ENCODE assay signal across 22 mouse cellular contexts in genomic region chr5:100557019-100557418, GRCm38 (mm10). TPM values are rescaled to one million over a fixed set of nuclear protein-coding genes. Genes with fewer than 3 reads are reported as not detected.
DNase-seq lines count a peak whose midpoint lies in the region; ATAC-seq and TF ChIP-seq lines count a peak whose summit lies in the region.
"Had no signal": no experiment of that assay in that cellular context is flagged by ENCODE, and none has a peak within 500 bp of the region (broad histone marks: within the 10 kb centered on the region; RNA-seq: fewer than 3 reads in every experiment).

No protein-coding gene starts in this region.

- H3K27ac ChIP-seq in kidney, embryonic 16.5 days (ENCODE audit: low read length) = peak overlapping the region; percentile 27; the same call in 1 of the 2 replicates
- peak overlapping the region; percentile 52 for H3K27ac ChIP-seq in bone marrow, adult 2 months (ENCODE audit: control insufficient read depth, insufficient read depth, low read depth, low read length, poor library complexity)
- H3K27ac ChIP-seq: embryonic facial prominence, embryonic 15.5 days; forebrain, embryonic 15.5 days; heart, adult 2 months; heart, embryonic 13.5 days; hindbrain, embryonic 12.5 days had no signal

- no peak overlapping the region for H3K9ac ChIP-seq in kidney, embryonic 16.5 days (replicated peaks; ENCODE audit: low read length)
- H3K9ac ChIP-seq: embryonic facial prominence, embryonic 15.5 days; forebrain, embryonic 15.5 days; heart, embryonic 13.5 days; hindbrain, embryonic 12.5 days had no signal

- no peak for TF ChIP-seq CTCF in bone marrow, adult 2 months (IDR thresholded peaks at IDR 0.05; ENCODE audit: control insufficient read depth, insufficient read depth, low read length)

- WGBS in kidney, embryonic 16.5 days = 64% methylated on average over 14 of the region's 14 CpGs
- WGBS in bone marrow, adult 2 months = 51% methylated on average over 14 of the region's 14 CpGs

- H3K27me3 ChIP-seq in kidney, embryonic 16.5 days (ENCODE audit: insufficient read depth, low read length) = no peaks in the 10 kb centered on the region
- H3K27me3 ChIP-seq: embryonic facial prominence, embryonic 15.5 days; forebrain, embryonic 15.5 days; heart, embryonic 13.5 days; hindbrain, embryonic 12.5 days had no signal

- ATAC-seq in kidney, embryonic 16.5 days (ENCODE audit: low FRiP score, low TSS enrichment) = no peak
- peak; percentile 69 for ATAC-seq in granulocyte monocyte progenitor cell, adult 5-6 weeks (replicated peaks; ENCODE audit: poor library complexity, severe bottlenecking)
- peak; percentile 57 for ATAC-seq in megakaryocyte progenitor cell, adult 5-6 weeks (replicated peaks; ENCODE audit: poor library complexity)
- ATAC-seq: forebrain, embryonic 15.5 days; hindbrain, embryonic 16.5 days; inflammation-experienced regulatory T-cells, adult 6 months had no signal

- no peak overlapping the region for H3K4me3 ChIP-seq in kidney, embryonic 16.5 days (ENCODE audit: low read length)
- no peak overlapping the region for H3K4me3 ChIP-seq in bone marrow, adult 2 months (replicated peaks; ENCODE audit: control insufficient read depth, low read depth, low read length)
- H3K4me3 ChIP-seq: embryonic facial prominence, embryonic 15.5 days; erythroblast, embryonic 14.5 days; forebrain, embryonic 15.5 days; heart, adult 2 months; heart, embryonic 13.5 days; hindbrain, embryonic 12.5 days had no signal

- TF ChIP-seq POLR2A in bone marrow, adult 2 months (IDR thresholded peaks at IDR 0.05; ENCODE audit: borderline replicate concordance, control insufficient read depth, low read depth, low read length) = no peak

- DNase-seq in kidney, postnatal 4 days = no peak
- DNase-seq in gastrocnemius, postnatal 25 days = no peak
- DNase-seq in embryo, embryonic 11 days = no peak
- DNase-seq: adrenal gland, adult 8-10 months; adrenal gland, postnatal 36 days; cerebellum, adult 11-12 months; cerebellum, adult 9-11 months; cerebellum, postnatal 36 days; heart, adult 2 months; heart, postnatal 36 days had no signal

- peaks cover 10% of the 10 kb centered on the region; the same call in 1 of the 2 replicates for H3K4me1 ChIP-seq in kidney, embryonic 16.5 days (ENCODE audit: insufficient read depth, low read length)
- no peaks in the 10 kb centered on the region; the same call in none of the 2 replicates for H3K4me1 ChIP-seq in bone marrow, adult 2 months (ENCODE audit: control insufficient read depth, insufficient read depth, low read length)
- H3K4me1 ChIP-seq: embryonic facial prominence, embryonic 15.5 days; forebrain, embryonic 15.5 days; heart, embryonic 13.5 days; hindbrain, embryonic 12.5 days had no signal

- H3K4me2 ChIP-seq in kidney, embryonic 16.5 days (replicated peaks; ENCODE audit: low read depth, low read length) = no peak overlapping the region
- H3K4me2 ChIP-seq: embryonic facial prominence, embryonic 15.5 days; forebrain, embryonic 15.5 days; heart, embryonic 13.5 days; hindbrain, embryonic 12.5 days had no signal

- H3K9me3 ChIP-seq in kidney, embryonic 16.5 days (ENCODE audit: low read length) = no peaks in the 10 kb centered on the region
- H3K9me3 ChIP-seq: embryonic facial prominence, embryonic 15.5 days; forebrain, embryonic 15.5 days; G1E; heart, embryonic 13.5 days; hindbrain, embryonic 12.5 days had no signal

- H3K36me3 ChIP-seq in kidney, embryonic 16.5 days (ENCODE audit: insufficient read depth, low read length) = 0 out of 2 replicates have a peak, but pooled peaks cover 2% of the 10 kb centered on the region
- H3K36me3 ChIP-seq: embryonic facial prominence, embryonic 15.5 days; forebrain, embryonic 15.5 days; heart, embryonic 13.5 days; hindbrain, embryonic 12.5 days had no signal

RNA-seq across cellular contexts. Expression of gene Plac8, which starts 15.0 kb away (rescaled TPM):
- 87.7 and 91.5 TPM in 2 replicates for polyA plus RNA-seq in kidney, embryonic 16.5 days (2015; fragmentation: Nextera tagmentation; extraction: Ambion mirVana)
- polyA plus RNA-seq in bone marrow, adult 2 months (2011; ENCODE audit: insufficient read depth, insufficient read length, low replicate concordance, missing spikeins) = 49.3 and 141 TPM in 2 replicates
- total RNA-seq in granulocyte monocyte progenitor cell, adult 5-6 weeks (2014; fragmentation: Nextera tagmentation) = 5,016 and 5,973 TPM in 2 replicates
- 4,049 and 4,633 TPM in 2 replicates for total RNA-seq in granulocyte monocyte progenitor cell, adult 5-6 weeks (2017)
- 4,454 and 4,759 TPM in 2 replicates for total RNA-seq in megakaryocyte progenitor cell, adult 5-6 weeks (2015)
- 3,425 and 3,832 TPM in 2 replicates for total RNA-seq in megakaryocyte progenitor cell, adult 5-6 weeks (2017)
- total RNA-seq in gastrocnemius, postnatal 25 days (2021) = 1 to 10 TPM in 1 of 2 experiments, not detected in 1; 1.3 TPM

RNA-seq across cellular contexts. Expression of gene Cops4, which starts 38.9 kb away (rescaled TPM):
- polyA plus RNA-seq in kidney, embryonic 16.5 days (2015; fragmentation: Nextera tagmentation; extraction: Ambion mirVana) = 191 and 193 TPM in 2 replicates
- polyA plus RNA-seq in bone marrow, adult 2 months (2011; ENCODE audit: insufficient read depth, insufficient read length, low replicate concordance, missing spikeins) = 26.8 and 45.5 TPM in 2 replicates
- 72.0 and 81.7 TPM in 2 replicates for total RNA-seq in granulocyte monocyte progenitor cell, adult 5-6 weeks (2014; fragmentation: Nextera tagmentation)
- 147 and 155 TPM in 2 replicates for total RNA-seq in granulocyte monocyte progenitor cell, adult 5-6 weeks (2017)
- total RNA-seq in megakaryocyte progenitor cell, adult 5-6 weeks (2015) = 87.1 and 98.6 TPM in 2 replicates
- total RNA-seq in megakaryocyte progenitor cell, adult 5-6 weeks (2017) = 137 and 159 TPM in 2 replicates
- total RNA-seq in gastrocnemius, postnatal 25 days (2021) = 10 to 100 TPM; 91.6 to 94.1 TPM

RNA-seq across cellular contexts. Expression of gene Lin54, which starts 56.6 kb away (rescaled TPM):
- polyA plus RNA-seq in kidney, embryonic 16.5 days (2015; fragmentation: Nextera tagmentation; extraction: Ambion mirVana) = 11.2 and 12.1 TPM in 2 replicates
- polyA plus RNA-seq in bone marrow, adult 2 months (2011; ENCODE audit: insufficient read depth, insufficient read length, low replicate concordance, missing spikeins) = 6.8 and 12.5 TPM in 2 replicates
- 26.2 and 27.7 TPM in 2 replicates for total RNA-seq in granulocyte monocyte progenitor cell, adult 5-6 weeks (2014; fragmentation: Nextera tagmentation)
- 26.6 and 31.6 TPM in 2 replicates for total RNA-seq in granulocyte monocyte progenitor cell, adult 5-6 weeks (2017)
- 25.5 and 31.1 TPM in 2 replicates for total RNA-seq in megakaryocyte progenitor cell, adult 5-6 weeks (2015)
- 30.1 and 44.3 TPM in 2 replicates for total RNA-seq in megakaryocyte progenitor cell, adult 5-6 weeks (2017)
- 1 to 10 TPM; 4.7 to 6.4 TPM for total RNA-seq in gastrocnemius, postnatal 25 days (2021)

Comparison
In these comparisons a context has a peak if more than half of its experiments do, and no peak if none do; other contexts are left out.
1. RNA of gene Plac8, which starts 15.0 kb away (total RNA-seq): 4,049 to 5,973 TPM in granulocyte monocyte progenitor cell, adult 5-6 weeks and 3,425 to 4,759 TPM in megakaryocyte progenitor cell, adult 5-6 weeks; 1.3 TPM in gastrocnemius, postnatal 25 days; every median in the first group is over 1,000 times any median in the second.